Mouse (Mus musculus) naive thymus-derived CD4-positive, alpha-beta T cell, adult 2 months (primary cell): ENCODE data around the gene Tspan17.

ENCODE experiments used
- DNase-seq: peaks from one replicate; pipeline ENCODE4 v3.0.0-alpha.2; 2011; ENCODE audit warnings: low read depth

Tspan17 gene

GRCm38 (mm10) chr13:54788740-54789560 is at the start of gene Tspan17:
Gene Tspan17, plus strand, starts transcription at chr13:54789377.
- DNase-seq = peak; percentile 80

GRCm38 (mm10) chr13:54746110-54746509 is 43.1 kb upstream of the Tspan17 start:
- DNase-seq = no peak

GRCm38 (mm10) chr13:54746896-54747295 is 42.3 kb upstream of the Tspan17 start:
- no peak for DNase-seq

GRCm38 (mm10) chr13:54748190-54748589 is 41.0 kb upstream of the Tspan17 start:
- no peak for DNase-seq

GRCm38 (mm10) chr13:54748721-54749060 is 40.5 kb upstream of the Tspan17 start:
- DNase-seq = no peak

GRCm38 (mm10) chr13:54749061-54749863 is 39.9 kb upstream of the Tspan17 start:
- no peak for DNase-seq

GRCm38 (mm10) chr13:54749864-54750411 is 39.2 kb upstream of the Tspan17 start, which contains the start of gene Gprin1:
Gene Gprin1, minus strand, starts transcription at chr13:54749874.
- no peak for DNase-seq

GRCm38 (mm10) chr13:54750699-54751098 is 38.5 kb upstream of the Tspan17 start:
- DNase-seq = peak; percentile 11

GRCm38 (mm10) chr13:54752656-54753055 is 36.5 kb upstream of the Tspan17 start:
- no peak for DNase-seq

GRCm38 (mm10) chr13:54753733-54754132 is 35.4 kb upstream of the Tspan17 start:
- DNase-seq = no peak

GRCm38 (mm10) chr13:54754169-54755080 is 34.8 kb upstream of the Tspan17 start:
- DNase-seq = no peak

- DNase-seq = no peak
Observed at GRCm38 (mm10) chr13:54755201-54755830, 33.9 kb upstream of the Tspan17 start.

GRCm38 (mm10) chr13:54756156-54756712 is 32.9 kb upstream of the Tspan17 start:
- no peak for DNase-seq

- DNase-seq = no peak
Observed at GRCm38 (mm10) chr13:54757093-54757830, 31.9 kb upstream of the Tspan17 start.

- peak; percentile 44 for DNase-seq
Observed at GRCm38 (mm10) chr13:54758045-54758755, 31.0 kb upstream of the Tspan17 start.

GRCm38 (mm10) chr13:54758756-54759470 is 30.3 kb upstream of the Tspan17 start:
- no peak for DNase-seq

- no peak for DNase-seq
Observed at GRCm38 (mm10) chr13:54759496-54759895, 29.7 kb upstream of the Tspan17 start.

- DNase-seq = no peak
Observed at GRCm38 (mm10) chr13:54760164-54760795, 28.9 kb upstream of the Tspan17 start.
